Mouse (Mus musculus): Measurements from ENCODE around the gene Gramd4. TPM values are rescaled to one million over a fixed set of nuclear protein-coding genes. Genes with fewer than 3 reads are reported as not detected.

Gramd4 gene
- 14.4 and 15.1 TPM in 2 replicates for polyA plus RNA-seq (2016; fragmentation: Nextera tagmentation; extraction: Ambion mirVana)

- H3K27me3 ChIP-seq (replicated peaks): 0 out of 2 replicates have a peak, but pooled peaks cover 4% of the 10 kb centered on the region
- ATAC-seq: no peak
- no peaks in the 10 kb centered on the region; the same call in 1 of the 2 replicates for H3K36me3 ChIP-seq
- peak within 1 kb of the TSS; percentile 90 for H3K4me3 ChIP-seq
- H3K9me3 ChIP-seq (replicated peaks): no peaks in the 10 kb centered on the region
- peak within 1 kb of the TSS; percentile 97 for H3K4me2 ChIP-seq
- peak within 1 kb of the TSS; percentile 97 for H3K9ac ChIP-seq
- H3K4me1 ChIP-seq: peaks cover 91% of the 10 kb centered on the region
- 45% methylated on average over 5 of the region's 6 CpGs for WGBS (ENCODE audit: insufficient replicate concordance)
- H3K27ac ChIP-seq: peak within 1 kb of the TSS; percentile 65
These were observed at the start of gene Gramd4 for GRCm38 (mm10) chr15:86057413-86057812. Gene Gramd4, plus strand, starts transcription at chr15:86057695.

DNA sequence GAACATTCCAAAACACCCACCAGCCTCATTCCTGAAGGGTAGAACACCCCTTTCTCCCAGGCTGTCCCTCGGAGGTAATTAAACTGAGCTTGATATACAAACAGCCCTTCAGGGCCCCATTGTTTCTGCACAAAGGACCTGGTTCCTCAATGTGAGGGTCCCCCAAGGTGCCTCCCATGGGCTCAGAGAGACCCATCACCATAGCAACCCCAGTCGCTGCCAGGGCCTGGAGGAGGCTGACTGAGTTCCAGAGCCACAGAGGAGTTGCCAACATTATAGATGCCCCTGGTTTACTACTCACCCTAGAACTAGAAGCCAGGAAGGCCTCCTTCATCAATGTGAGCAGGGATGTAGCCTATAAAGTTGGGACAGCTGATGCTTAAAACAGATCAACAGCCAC is 44.4 kb upstream of the Gramd4 start:
- H3K9ac ChIP-seq: no peak overlapping the region
- WGBS (ENCODE audit: insufficient replicate concordance): 61% methylated on average over 2 of the region's 2 CpGs

GRCm38 (mm10) chr15:86013656-86014055 is 43.8 kb upstream of the Gramd4 start:
- no peak for ATAC-seq

More for the DNA sequence above, 44.4 kb upstream of the Gramd4 start:
- ATAC-seq: no peak
- no peak overlapping the region for H3K4me2 ChIP-seq
- no peak overlapping the region for H3K27ac ChIP-seq
- no peaks in the 10 kb centered on the region for H3K9me3 ChIP-seq (replicated peaks)
- H3K4me3 ChIP-seq: no peak overlapping the region
- peaks cover 19% of the 10 kb centered on the region for H3K4me1 ChIP-seq
- no peaks in the 10 kb centered on the region for H3K36me3 ChIP-seq
- H3K27me3 ChIP-seq (replicated peaks): no peaks in the 10 kb centered on the region

GRCm38 (mm10) chr15:86015026-86015425 is 42.5 kb upstream of the Gramd4 start:
- Histone ChIP-seq H3K4me2 (no peak overlapping the region), H3K27ac (no peak overlapping the region), H3K36me3 (no peaks in the 10 kb centered on the region), H3K27me3 (replicated peaks) (peaks cover 3% of the 10 kb centered on the region; the same call in 1 of the 2 replicates), H3K4me3 (no peak overlapping the region), H3K4me1 (peaks cover 19% of the 10 kb centered on the region), H3K9me3 (replicated peaks) (no peaks in the 10 kb centered on the region; the same call in 1 of the 2 replicates), H3K9ac (no peak overlapping the region)
- 79% methylated on average over 7 of the region's 7 CpGs for WGBS (ENCODE audit: insufficient replicate concordance)
- no peak for ATAC-seq

More at GRCm38 (mm10) chr15:86013656-86014055, 43.8 kb upstream of the Gramd4 start:
- Histone ChIP-seq H3K9ac (no peak overlapping the region), H3K27me3 (replicated peaks) (no peaks in the 10 kb centered on the region), H3K4me2 (no peak overlapping the region), H3K4me3 (no peak overlapping the region), H3K9me3 (replicated peaks) (no peaks in the 10 kb centered on the region; the same call in 1 of the 2 replicates), H3K27ac (no peak overlapping the region), H3K36me3 (no peaks in the 10 kb centered on the region), H3K4me1 (peaks cover 19% of the 10 kb centered on the region)
- 50% methylated on average over 10 of the region's 10 CpGs for WGBS (ENCODE audit: insufficient replicate concordance)

DNA sequence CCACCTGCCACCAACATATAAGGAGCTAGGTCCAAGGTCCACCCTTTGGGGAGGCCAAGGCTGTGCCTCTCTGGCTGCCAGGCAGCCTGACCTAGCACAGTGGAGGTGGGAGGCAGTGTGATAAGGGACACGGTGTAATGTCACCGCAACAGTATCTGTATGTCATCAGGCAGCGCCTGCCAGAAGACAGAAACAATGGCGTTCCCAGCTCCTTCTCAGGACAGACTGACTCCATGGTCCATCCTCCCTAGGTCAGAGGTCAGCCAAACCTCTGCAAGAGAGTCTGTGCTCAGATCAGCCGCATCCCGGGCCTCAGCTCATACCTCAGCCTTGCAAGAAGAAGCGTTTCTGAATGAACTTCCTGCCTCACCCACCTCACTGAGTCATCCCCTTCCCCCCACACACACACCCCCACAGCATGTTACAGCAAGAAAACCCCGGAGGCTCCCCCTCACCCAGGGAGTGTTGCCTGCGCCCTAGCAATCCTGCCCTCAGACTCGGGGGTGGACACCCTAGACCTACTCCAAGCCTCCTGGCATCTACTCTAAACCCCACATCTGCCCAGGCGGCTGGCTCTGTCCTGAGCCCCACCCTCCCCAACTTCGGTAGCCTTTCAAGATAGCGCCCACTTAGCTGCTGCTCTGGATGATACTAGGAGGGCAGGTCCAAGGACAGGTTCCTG is 41.5 kb upstream of the Gramd4 start:
- peak overlapping the region; percentile 14; the same call in 1 of the 2 replicates for H3K4me2 ChIP-seq
- no peak overlapping the region for H3K27ac ChIP-seq
- H3K9me3 ChIP-seq (replicated peaks): no peaks in the 10 kb centered on the region; the same call in 1 of the 2 replicates
- H3K4me1 ChIP-seq: peaks cover 21% of the 10 kb centered on the region
- no peak overlapping the region for H3K9ac ChIP-seq
- WGBS (ENCODE audit: insufficient replicate concordance): 31% methylated on average over 13 of the region's 13 CpGs
- H3K36me3 ChIP-seq: no peaks in the 10 kb centered on the region
- peaks cover 11% of the 10 kb centered on the region; the same call in 1 of the 2 replicates for H3K27me3 ChIP-seq (replicated peaks)
- ATAC-seq: peak; percentile 57
- no peak overlapping the region for H3K4me3 ChIP-seq

DNA sequence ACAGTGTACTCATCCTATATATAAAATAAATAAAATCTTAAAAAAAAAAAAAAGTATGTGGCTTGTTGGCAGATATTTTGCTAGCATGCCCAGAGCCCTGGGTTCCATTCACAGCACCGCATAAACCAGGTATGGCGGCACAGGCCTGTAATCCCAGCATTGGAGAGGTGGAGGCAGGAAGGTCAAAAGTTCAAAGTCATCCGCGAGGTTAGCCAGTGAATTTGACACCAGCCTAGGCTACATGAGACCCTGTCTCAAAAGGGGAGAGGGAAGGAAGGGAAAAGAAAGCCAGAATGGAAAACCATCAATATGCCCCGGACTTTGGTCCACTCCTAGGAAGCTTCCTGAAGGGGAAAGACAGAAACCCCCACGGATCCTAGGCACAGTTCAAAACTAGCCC is 40.2 kb upstream of the Gramd4 start:
- ATAC-seq: no peak
- Histone ChIP-seq H3K4me2 (no peak overlapping the region), H3K9ac (no peak overlapping the region), H3K9me3 (replicated peaks) (no peaks in the 10 kb centered on the region; the same call in 1 of the 2 replicates), H3K27ac (no peak overlapping the region), H3K27me3 (replicated peaks) (peaks cover 22% of the 10 kb centered on the region), H3K4me1 (peaks cover 32% of the 10 kb centered on the region), H3K36me3 (no peaks in the 10 kb centered on the region), H3K4me3 (no peak overlapping the region)
- WGBS (ENCODE audit: insufficient replicate concordance): 77% methylated on average over 6 of the region's 6 CpGs

GRCm38 (mm10) chr15:86018753-86019512 is 38.6 kb upstream of the Gramd4 start:
- WGBS (ENCODE audit: insufficient replicate concordance): 75% methylated on average over 5 of the region's 5 CpGs
- H3K9ac ChIP-seq: no peak overlapping the region
- H3K36me3 ChIP-seq: no peaks in the 10 kb centered on the region
- no peak for ATAC-seq
- no peak overlapping the region for H3K4me2 ChIP-seq
- H3K9me3 ChIP-seq (replicated peaks): no peaks in the 10 kb centered on the region; the same call in 1 of the 2 replicates
- H3K4me3 ChIP-seq: no peak overlapping the region
- peaks cover 38% of the 10 kb centered on the region for H3K27me3 ChIP-seq (replicated peaks)
- peaks cover 29% of the 10 kb centered on the region for H3K4me1 ChIP-seq
- no peak overlapping the region for H3K27ac ChIP-seq

DNA sequence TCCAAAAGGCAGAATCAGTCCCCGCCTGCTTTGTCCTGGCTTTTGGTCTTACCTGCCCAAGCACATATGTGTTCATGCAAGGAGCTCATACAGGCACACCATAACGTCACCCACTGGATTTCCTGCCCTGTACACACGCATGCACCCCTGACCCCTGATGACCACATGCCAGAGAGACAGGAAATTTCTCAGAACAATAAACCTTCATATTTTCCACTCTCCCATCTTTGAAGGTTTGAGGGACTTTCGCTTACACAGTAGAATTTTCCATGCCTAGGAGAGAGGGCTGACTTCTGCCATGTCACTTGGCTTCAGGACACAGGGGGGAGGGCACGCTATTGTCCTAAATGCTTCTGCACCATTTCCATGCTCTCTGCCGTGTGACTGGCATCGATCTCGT is 37.5 kb upstream of the Gramd4 start:
- ATAC-seq: no peak
- H3K4me2 ChIP-seq: no peak overlapping the region
- H3K27me3 ChIP-seq (replicated peaks): peaks cover 42% of the 10 kb centered on the region
- H3K36me3 ChIP-seq: no peaks in the 10 kb centered on the region
- no peaks in the 10 kb centered on the region; the same call in 1 of the 2 replicates for H3K9me3 ChIP-seq (replicated peaks)
- no peak overlapping the region for H3K9ac ChIP-seq
- 67% methylated on average over 8 of the region's 8 CpGs for WGBS (ENCODE audit: insufficient replicate concordance)
- H3K4me1 ChIP-seq: peaks cover 29% of the 10 kb centered on the region
- H3K27ac ChIP-seq: no peak overlapping the region
- no peak overlapping the region for H3K4me3 ChIP-seq

GRCm38 (mm10) chr15:86021301-86021700 is 36.2 kb upstream of the Gramd4 start:
- H3K4me2 ChIP-seq: no peak overlapping the region
- H3K9me3 ChIP-seq (replicated peaks): no peaks in the 10 kb centered on the region; the same call in 1 of the 2 replicates
- no peaks in the 10 kb centered on the region for H3K36me3 ChIP-seq
- H3K4me1 ChIP-seq: peaks cover 21% of the 10 kb centered on the region
- no peak overlapping the region for H3K4me3 ChIP-seq
- H3K27ac ChIP-seq: no peak overlapping the region
- H3K9ac ChIP-seq: no peak overlapping the region
- peaks cover 54% of the 10 kb centered on the region for H3K27me3 ChIP-seq (replicated peaks)
- 0 out of 2 replicates have a peak, but pooled peaks have one; percentile 31 for ATAC-seq
- WGBS (ENCODE audit: insufficient replicate concordance): 4% methylated on average over 9 of the region's 9 CpGs

DNA sequence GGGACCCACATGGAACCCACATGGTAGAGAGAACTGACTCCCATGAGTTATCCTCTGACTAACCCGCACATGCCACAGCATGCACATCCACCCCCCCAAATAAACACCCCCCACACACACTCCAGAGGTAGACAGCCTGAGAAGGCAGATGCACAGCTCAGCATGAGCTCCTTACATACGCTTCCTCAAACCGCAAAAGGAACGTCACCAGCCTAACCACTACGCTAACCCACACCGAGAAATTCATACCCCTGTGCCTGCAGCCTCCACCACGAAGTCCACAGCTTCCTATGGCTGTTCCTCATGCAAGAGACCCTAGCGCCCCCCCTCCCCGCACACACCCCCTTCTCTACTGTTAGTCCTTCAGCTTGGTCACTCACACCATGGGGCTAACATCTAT is 35.5 kb upstream of the Gramd4 start:
- peaks cover 58% of the 10 kb centered on the region for H3K27me3 ChIP-seq (replicated peaks)
- ATAC-seq: no peak
- H3K4me1 ChIP-seq: peaks cover 14% of the 10 kb centered on the region
- H3K9ac ChIP-seq: no peak overlapping the region
- H3K4me2 ChIP-seq: no peak overlapping the region
- H3K36me3 ChIP-seq: no peaks in the 10 kb centered on the region
- H3K4me3 ChIP-seq: no peak overlapping the region
- H3K9me3 ChIP-seq (replicated peaks): no peaks in the 10 kb centered on the region; the same call in 1 of the 2 replicates
- WGBS (ENCODE audit: insufficient replicate concordance): 24% methylated on average over 9 of the region's 9 CpGs
- no peak overlapping the region for H3K27ac ChIP-seq

DNA sequence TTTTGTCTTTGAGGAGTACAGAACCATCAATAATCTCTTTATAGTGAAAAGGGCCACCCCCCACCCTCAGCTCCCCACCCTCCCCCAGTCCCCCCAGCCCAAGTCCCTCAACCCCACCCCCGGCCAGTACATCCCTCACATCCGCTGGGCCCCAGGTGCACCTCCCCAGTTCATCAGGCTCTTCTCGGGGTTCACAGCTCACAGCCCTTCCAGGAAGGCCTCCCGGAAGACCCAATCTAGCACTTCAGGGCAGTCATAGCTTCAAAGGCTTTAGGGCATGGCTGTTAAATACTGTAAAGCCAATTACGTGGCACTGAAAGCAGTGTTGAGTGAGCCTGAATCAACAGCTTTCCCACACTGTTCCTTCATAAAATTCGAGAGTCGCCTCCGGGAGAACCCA is 29.6 kb upstream of the Gramd4 start:
- H3K9me3 ChIP-seq (replicated peaks): 0 out of 2 replicates have a peak, but pooled peaks cover 4% of the 10 kb centered on the region
- no peak overlapping the region for H3K27ac ChIP-seq
- H3K4me3 ChIP-seq: no peak overlapping the region
- no peak for ATAC-seq
- no peak overlapping the region for H3K9ac ChIP-seq
- peaks cover 82% of the 10 kb centered on the region for H3K27me3 ChIP-seq (replicated peaks)
- no peak overlapping the region for H3K4me2 ChIP-seq
- peaks cover 4% of the 10 kb centered on the region for H3K4me1 ChIP-seq
- 46% methylated on average over 8 of the region's 8 CpGs for WGBS (ENCODE audit: insufficient replicate concordance)
- H3K36me3 ChIP-seq: no peaks in the 10 kb centered on the region

DNA sequence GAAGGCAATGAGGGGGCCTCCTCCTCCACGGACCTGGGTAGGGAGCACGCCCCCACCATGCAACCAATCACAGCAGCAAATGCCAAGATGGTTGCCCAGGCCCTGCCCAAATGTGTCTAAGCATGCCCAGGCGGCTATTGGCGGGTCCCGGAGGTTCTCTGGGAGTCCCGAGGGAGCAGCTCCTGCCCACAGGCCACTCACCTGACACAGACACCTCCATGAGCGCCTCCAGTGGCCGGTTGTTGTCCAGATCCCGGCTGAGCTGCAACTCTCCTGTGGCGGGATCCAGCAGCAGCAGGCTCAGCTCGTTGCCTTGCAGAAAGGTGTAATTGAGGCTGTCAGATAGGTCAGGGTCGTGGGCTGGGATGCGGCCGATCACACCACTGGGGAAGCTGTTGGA is 27.5 kb upstream of the Gramd4 start:
- Histone ChIP-seq H3K4me1 (peaks cover 25% of the 10 kb centered on the region), H3K4me3 (no peak overlapping the region)
- 50% methylated on average over 14 of the region's 14 CpGs for WGBS (ENCODE audit: insufficient replicate concordance)

More for the DNA sequence above, 27.5 kb upstream of the Gramd4 start:
- peaks cover 89% of the 10 kb centered on the region for H3K27me3 ChIP-seq (replicated peaks)
- no peak overlapping the region for H3K27ac ChIP-seq
- H3K9me3 ChIP-seq (replicated peaks): 0 out of 2 replicates have a peak, but pooled peaks cover 4% of the 10 kb centered on the region
- H3K4me2 ChIP-seq: no peak overlapping the region
- H3K36me3 ChIP-seq: no peaks in the 10 kb centered on the region
- H3K9ac ChIP-seq: no peak overlapping the region
- no peak for ATAC-seq

All from liver, embryonic 12.5 days (tissue).